17 mouse cellular contexts compared by ENCODE assay signal in genomic region chrX:12443794-12444193, GRCm38 (mm10).
"Had no signal": no experiment of that assay in that cellular context is flagged by ENCODE, and none has a peak within 500 bp of the region (broad histone marks: within the 10 kb centered on the region; RNA-seq: fewer than 3 reads in every experiment).

No protein-coding gene starts in this region.

- H3K4me2 ChIP-seq: neural tube, embryonic 12.5 days; neural tube, embryonic 13.5 days; neural tube, embryonic 15.5 days; stomach, embryonic 15.5 days had no signal

- DNase-seq: retina, postnatal 1 day; right cerebral cortex, adult 18-20 months; right cerebral cortex, postnatal 14 days; right cerebral cortex, postnatal 25 days; right cerebral cortex, postnatal 4 days; spleen, adult 18-20 months; thymus, adult 18-20 months; thymus, adult 2 months; thymus, postnatal 14 days; thymus, postnatal 25 days; thymus, postnatal 36 days; thymus, postnatal 4 days had no signal

- H3K4me1 ChIP-seq: neural tube, embryonic 12.5 days; neural tube, embryonic 13.5 days; neural tube, embryonic 15.5 days; stomach, embryonic 15.5 days had no signal

- H3K36me3 ChIP-seq: neural tube, embryonic 12.5 days; neural tube, embryonic 13.5 days; neural tube, embryonic 15.5 days; stomach, embryonic 15.5 days had no signal

- H3K4me3 ChIP-seq: neural tube, embryonic 12.5 days; neural tube, embryonic 13.5 days; neural tube, embryonic 15.5 days; stomach, embryonic 15.5 days had no signal

- H3K9ac ChIP-seq: neural tube, embryonic 12.5 days; neural tube, embryonic 13.5 days; neural tube, embryonic 15.5 days; stomach, embryonic 15.5 days had no signal

- H3K27me3 ChIP-seq: neural tube, embryonic 12.5 days; neural tube, embryonic 13.5 days; neural tube, embryonic 15.5 days; stomach, embryonic 15.5 days had no signal

- H3K27ac ChIP-seq: neural tube, embryonic 12.5 days; neural tube, embryonic 13.5 days; neural tube, embryonic 15.5 days; stomach, embryonic 15.5 days; stomach, postnatal 0 days had no signal

- H3K9me3 ChIP-seq: neural tube, embryonic 12.5 days; neural tube, embryonic 13.5 days; neural tube, embryonic 15.5 days; stomach, embryonic 15.5 days had no signal
